Mouse (Mus musculus): ENCODE measurements around the gene Ago4.

GRCm38 (mm10) chr4:126563798-126564197 is 30.5 kb upstream of the Ago4 start:
- no peak for TF ChIP-seq CTCF (IDR thresholded peaks at IDR 0.05; ENCODE audit: low read depth, low read length)
- TF ChIP-seq POLR2A (IDR thresholded peaks at IDR 0.05; ENCODE audit: extremely low read depth, insufficient read depth, low read length): no peak
